Mouse (Mus musculus) megakaryocyte, embryonic 14.5 days (primary cell): ENCODE data around the gene Cpe.

ENCODE experiments used
- FLI1 ChIP-seq: IDR thresholded peaks from 2 replicates; pipeline ENCODE4 v1.6.1; 2012; ENCODE audit warnings: low read length, inconsistent platforms, mixed read lengths
- GATA1 ChIP-seq: IDR thresholded peaks from 3 replicates; pipeline ENCODE4 v1.6.1; 2012; ENCODE audit warnings: mixed read lengths, low read length, inconsistent platforms, borderline replicate concordance

DNA sequence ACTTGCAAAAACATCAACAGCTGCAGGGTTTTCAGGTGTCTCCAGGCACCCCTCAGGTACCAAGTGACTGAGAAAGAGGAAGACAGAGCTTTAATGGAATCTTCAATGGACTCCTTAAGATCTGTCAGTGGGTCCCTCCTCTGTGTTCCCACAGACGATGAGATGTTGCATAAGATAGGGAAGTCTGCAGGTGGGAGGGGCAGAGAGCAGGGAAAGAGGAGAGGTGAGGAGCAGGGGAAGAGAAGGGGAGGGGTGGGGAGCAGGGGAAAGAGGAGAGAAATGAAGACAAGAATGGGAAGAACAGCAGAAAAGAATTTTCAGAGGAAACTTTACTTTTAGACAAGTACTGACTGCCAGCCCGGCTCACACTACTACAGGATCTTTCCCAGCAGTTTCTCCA is 28.5 kb downstream of the Cpe start:
- TF ChIP-seq GATA1 (no peak), FLI1 (no peak)
